Mouse (Mus musculus) brown adipose tissue, adult 24 weeks (tissue): Measurements from ENCODE around the gene Gpr179. TPM values are rescaled to one million over a fixed set of nuclear protein-coding genes. Genes with fewer than 3 reads are reported as not detected.
"Not testable (repeated sequence)": the region's sequence is repeated elsewhere in the genome, so short reads cannot be mapped to it uniquely, and the experiment has no call there.

ENCODE experiments used
- H3K27ac ChIP-seq: fragments of 200-500 bp; replicated peaks from 2 replicates; pipeline ENCODE4 v1.5.1; 2012; ENCODE audit warnings: low read depth, mild to moderate bottlenecking, low read length
- H3K4me1 ChIP-seq: fragments of 200-500 bp; 2 replicates; pipeline ENCODE4 v1.6.1; 2012; ENCODE audit warnings: low read length, mixed read lengths; ENCODE audit not compliant: control insufficient read depth, insufficient read depth, insufficient read length
- H3K4me3 ChIP-seq: fragments of 200-500 bp; 2 replicates; pipeline ENCODE4 v1.5.1; 2012; ENCODE audit warnings: low read depth, mild to moderate bottlenecking, low read length, moderate library complexity; ENCODE audit not compliant: insufficient read depth
- polyA plus RNA-seq: library from polyadenylated mRNA; stranded (reverse); fragments of >200 nt; gene quantifications from 2 replicates; pipeline ENCODE4 v1.2.4, GENCODE M21; 2012; ENCODE audit not compliant: missing spikeins, insufficient read depth, insufficient read length

Gpr179 gene
- polyA plus RNA-seq, 1 experiment = not detected

DNA sequence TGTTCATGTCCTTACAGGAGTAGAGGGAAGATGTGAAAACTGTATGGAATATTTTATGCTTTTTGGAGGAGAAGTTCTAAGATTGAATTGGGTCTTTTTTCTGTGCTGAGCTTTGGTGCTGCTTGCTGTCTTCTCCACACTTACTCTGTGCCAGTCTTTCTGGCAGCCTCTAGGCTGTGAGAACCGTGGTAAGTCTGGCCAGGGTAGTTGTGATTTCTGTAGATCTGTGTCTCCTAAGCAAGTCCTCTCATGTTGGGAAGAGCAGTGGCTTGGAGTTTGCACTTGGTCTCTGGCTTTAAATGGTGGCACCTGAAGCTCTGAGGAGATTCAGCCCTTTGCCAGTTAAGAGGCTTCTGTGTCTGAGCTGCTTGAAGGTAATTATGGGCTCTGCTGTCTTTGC lies 13.7 kb upstream of the Gpr179 start:
- H3K4me1 ChIP-seq = peaks cover 4% of the 10 kb centered on the region; the same call in 1 of the 2 replicates
- H3K4me3 ChIP-seq = no peak overlapping the region
- H3K27ac ChIP-seq = no peak overlapping the region

DNA sequence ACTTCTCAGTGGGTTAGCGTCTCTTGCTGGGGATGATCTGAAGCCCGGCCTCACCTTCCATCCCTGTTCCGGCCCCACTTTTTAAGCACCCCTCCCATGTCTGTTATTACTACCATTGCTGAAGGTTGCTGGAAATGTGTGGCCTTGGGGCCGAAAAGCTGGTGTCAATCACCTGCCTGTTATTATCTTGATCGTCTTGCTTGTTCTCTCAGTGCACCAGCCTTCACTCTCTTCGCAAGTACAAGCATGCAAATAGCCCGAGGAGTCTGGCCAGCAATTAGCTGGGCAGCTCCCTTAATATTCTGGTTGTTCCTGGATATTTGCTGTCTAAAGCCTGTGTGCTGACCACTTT lies 11.7 kb upstream of the Gpr179 start:
- Histone ChIP-seq H3K4me1 (peaks cover 4% of the 10 kb centered on the region; the same call in 1 of the 2 replicates), H3K4me3 (peak overlapping the region; percentile 100), H3K27ac (peak overlapping the region; percentile 30)

DNA sequence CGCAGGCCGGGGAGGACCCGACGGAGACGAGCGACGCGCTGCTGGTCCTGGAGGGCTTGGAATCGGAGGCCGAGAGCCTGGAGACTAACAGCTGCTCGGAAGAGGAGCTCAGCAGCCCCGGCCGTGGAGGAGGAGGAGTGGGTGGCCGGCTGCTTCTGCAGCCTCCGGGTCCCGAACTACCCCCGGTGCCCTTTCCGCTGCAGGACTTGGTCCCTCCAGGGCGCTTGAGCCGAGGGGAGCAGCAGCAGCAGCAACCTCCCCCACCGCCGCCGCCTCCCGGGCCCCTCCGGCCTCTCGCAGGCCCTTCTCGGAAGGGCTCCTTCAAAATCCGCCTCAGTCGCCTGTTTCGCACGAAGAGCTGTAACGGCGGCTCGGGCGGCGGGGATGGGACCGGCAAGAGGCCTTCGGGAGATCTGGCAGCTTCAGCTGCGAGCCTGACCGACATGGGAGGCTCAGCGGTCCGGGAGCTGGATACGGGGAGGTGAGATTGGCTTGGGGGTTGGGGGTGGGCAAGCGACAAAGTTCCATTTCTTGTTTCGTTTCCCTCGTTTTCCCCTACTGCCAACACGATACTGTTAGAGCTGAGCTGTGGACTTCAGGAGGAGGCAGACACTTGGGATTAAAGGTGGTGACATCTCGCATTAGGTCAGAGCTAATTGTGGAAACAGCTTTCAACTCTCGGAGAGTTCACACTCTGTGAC lies 11.2 kb upstream of the Gpr179 start:
- Histone ChIP-seq H3K4me1 (peaks cover 4% of the 10 kb centered on the region; the same call in 1 of the 2 replicates), H3K27ac (peak overlapping the region; percentile 30), H3K4me3 (peak overlapping the region; percentile 100)

DNA sequence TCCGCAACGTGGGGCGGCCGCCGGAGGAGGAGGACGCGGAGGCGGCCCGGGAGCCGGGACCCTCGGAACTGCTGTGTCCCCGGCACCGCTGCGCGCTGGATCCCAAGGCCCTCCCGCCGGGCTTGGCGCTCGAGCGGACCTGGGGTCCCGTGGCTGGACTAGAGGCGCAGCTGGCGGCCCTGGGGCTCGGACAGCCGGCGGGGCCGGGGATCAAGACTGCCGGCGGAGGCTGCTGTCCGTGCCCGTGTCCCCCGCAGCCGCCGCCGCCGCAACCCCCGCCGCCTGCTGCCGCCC lies 10.7 kb upstream of the Gpr179 start:
- peak overlapping the region; percentile 100 for H3K4me3 ChIP-seq
- H3K27ac ChIP-seq = no peak overlapping the region
- peaks cover 4% of the 10 kb centered on the region; the same call in 1 of the 2 replicates for H3K4me1 ChIP-seq

DNA sequence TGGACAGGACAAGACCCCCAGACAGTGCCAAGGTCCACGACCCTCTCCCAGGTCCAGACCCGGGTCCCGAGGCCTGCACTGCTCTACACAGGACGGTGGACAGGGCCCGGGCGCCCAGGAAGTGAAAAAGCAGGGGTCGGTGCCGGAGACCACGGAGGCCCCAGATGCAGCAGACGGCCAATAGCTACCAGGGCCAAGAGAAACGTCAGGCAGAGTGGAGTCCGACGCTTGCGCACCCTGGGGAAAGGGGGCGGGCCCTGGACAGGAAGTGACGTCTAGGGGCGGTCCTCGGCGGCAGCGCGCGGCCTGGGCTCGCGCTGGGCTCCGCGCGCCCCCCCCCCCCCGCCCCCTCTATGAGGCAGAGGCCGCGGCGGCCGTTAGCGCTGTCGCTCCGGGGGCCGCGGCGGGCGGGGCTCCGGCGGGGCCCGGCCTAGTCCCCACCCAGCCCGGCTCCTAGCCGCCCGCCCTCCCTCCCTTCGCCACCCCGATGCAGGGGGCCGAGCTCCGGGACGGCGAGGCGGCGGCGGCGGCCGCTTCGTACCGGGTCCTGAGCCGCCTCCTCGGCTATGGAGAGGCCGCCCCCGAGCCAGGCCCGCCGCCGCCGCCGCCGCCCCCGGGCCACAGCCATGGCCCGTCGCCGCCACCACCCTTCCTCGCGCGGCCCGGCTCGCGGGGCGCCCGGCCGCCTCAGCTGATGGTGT lies 10.2 kb upstream of the Gpr179 start, which contains the start of gene Socs7:
Socs7 (plus strand) TSS at position 604 of the 701 bp plus-strand sequence.
- Histone ChIP-seq H3K4me1 (peaks cover 4% of the 10 kb centered on the region; the same call in 1 of the 2 replicates), H3K27ac (peak within 1 kb of the TSS; percentile 68), H3K4me3 (peak within 1 kb of the TSS; percentile 100)

- not testable (repeated sequence) for H3K4me3 ChIP-seq, H3K27ac ChIP-seq, H3K4me1 ChIP-seq
Observed at GRCm38 (mm10) chr11:97357663-97358062, 5.8 kb upstream of the Gpr179 start.

DNA sequence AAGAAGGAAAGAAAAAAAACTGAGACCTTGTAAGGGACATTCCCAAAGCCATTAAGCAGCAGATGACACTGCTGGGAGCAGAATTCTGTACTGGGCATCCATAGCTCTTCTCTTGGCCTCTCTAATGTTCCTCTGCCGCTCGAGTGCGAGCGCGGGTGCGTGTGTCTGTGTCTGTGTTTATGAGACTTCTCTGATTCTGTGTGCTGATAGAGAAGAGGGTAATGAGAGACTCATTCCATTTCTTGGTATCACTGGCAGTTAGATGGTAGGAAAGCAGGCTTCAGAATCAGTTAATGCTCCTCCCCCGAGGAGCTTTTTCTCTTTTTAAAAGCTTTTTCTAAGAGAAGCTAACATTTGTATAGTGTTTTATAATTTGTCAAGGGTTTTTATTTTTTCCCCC lies 3.4 kb upstream of the Gpr179 start:
- Histone ChIP-seq H3K4me3 (no peak overlapping the region), H3K4me1 (peaks cover under 1% of the 10 kb centered on the region; the same call in 1 of the 2 replicates), H3K27ac (no peak overlapping the region)

DNA sequence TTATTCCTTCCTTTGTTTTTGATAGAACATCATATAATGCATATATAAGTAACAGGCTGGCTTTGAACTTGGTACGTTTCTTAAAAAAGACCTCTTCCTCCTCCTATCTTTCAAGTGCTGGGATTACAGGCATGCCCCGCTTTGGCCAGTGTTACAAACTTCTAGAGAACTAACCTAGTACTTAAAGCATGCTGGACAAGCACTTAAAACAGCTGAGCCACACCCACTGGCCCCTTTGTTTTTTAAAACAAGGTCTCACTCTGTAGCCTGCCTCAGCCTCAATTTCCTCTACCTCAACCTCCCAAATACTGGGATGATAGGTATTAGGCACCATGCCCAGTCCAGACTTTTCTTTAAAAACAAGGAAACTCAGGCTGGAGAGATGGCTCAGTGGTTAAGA lies 2.8 kb upstream of the Gpr179 start:
- H3K27ac ChIP-seq = no peak overlapping the region
- H3K4me1 ChIP-seq = peaks cover 2% of the 10 kb centered on the region; the same call in 1 of the 2 replicates
- H3K4me3 ChIP-seq = no peak overlapping the region

- Histone ChIP-seq H3K27ac (no peak overlapping the region), H3K4me3 (no peak overlapping the region), H3K4me1 (peaks cover 2% of the 10 kb centered on the region; the same call in 1 of the 2 replicates)
Observed at GRCm38 (mm10) chr11:97352935-97353597, 1.2 kb upstream of the Gpr179 start.

DNA sequence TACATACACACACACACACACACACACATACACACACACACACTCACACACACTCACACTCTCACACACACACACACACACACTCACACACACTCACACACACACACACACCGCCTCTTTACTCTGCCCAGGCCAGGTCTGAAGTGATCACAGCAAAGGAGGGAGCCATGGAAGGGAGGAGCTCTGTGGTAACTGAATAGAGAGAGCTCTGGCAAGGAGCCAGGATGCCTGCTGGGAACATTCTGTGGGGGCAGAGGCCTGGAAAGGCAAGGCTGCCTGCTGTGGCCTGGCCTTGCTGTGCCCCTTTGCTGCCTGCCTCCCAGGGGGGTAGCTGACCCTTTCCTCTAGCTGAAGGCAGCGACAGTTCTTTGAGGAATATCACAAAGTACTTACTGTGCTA lies 1.8 kb downstream of the Gpr179 start:
- H3K27ac ChIP-seq = no peak overlapping the region
- no peak overlapping the region for H3K4me3 ChIP-seq
- H3K4me1 ChIP-seq = peaks cover 2% of the 10 kb centered on the region; the same call in 1 of the 2 replicates

GRCm38 (mm10) chr11:97347291-97347690 lies 4.6 kb downstream of the Gpr179 start:
- Histone ChIP-seq H3K4me3 (no peak overlapping the region), H3K27ac (no peak overlapping the region), H3K4me1 (peaks cover 2% of the 10 kb centered on the region; the same call in 1 of the 2 replicates)

- H3K4me1 ChIP-seq = peaks cover 2% of the 10 kb centered on the region; the same call in 1 of the 2 replicates
- H3K27ac ChIP-seq = no peak overlapping the region
- no peak overlapping the region for H3K4me3 ChIP-seq
Observed at GRCm38 (mm10) chr11:97346383-97346782, 5.5 kb downstream of the Gpr179 start.

DNA sequence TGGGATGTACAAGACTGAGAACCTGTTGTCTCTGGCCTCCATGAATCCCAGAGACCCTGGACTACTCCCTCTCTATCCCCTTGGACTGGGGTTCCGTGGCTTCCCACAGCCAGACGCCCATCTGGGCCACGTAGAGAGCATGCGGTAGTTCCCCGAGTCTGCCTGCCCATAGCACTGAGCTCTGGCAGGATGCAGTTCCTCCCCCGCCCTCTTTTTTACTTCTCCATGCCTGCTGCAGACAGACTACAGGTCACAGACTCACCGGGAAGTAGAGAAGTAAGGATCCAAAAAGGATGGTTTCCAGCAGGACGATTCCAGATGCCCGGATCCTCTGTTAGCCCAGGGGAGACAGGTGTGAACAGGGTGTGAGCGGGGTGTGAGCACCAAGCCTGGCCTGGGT lies 6.4 kb downstream of the Gpr179 start:
- Histone ChIP-seq H3K4me1 (peaks cover 2% of the 10 kb centered on the region; the same call in 1 of the 2 replicates), H3K4me3 (no peak overlapping the region), H3K27ac (no peak overlapping the region)

- Histone ChIP-seq H3K4me1 (no peaks in the 10 kb centered on the region), H3K4me3 (0 out of 2 replicates have a peak overlapping the region, but pooled peaks have one; percentile 8), H3K27ac (no peak overlapping the region)
Observed at GRCm38 (mm10) chr11:97343619-97344018, 8.3 kb downstream of the Gpr179 start.

DNA sequence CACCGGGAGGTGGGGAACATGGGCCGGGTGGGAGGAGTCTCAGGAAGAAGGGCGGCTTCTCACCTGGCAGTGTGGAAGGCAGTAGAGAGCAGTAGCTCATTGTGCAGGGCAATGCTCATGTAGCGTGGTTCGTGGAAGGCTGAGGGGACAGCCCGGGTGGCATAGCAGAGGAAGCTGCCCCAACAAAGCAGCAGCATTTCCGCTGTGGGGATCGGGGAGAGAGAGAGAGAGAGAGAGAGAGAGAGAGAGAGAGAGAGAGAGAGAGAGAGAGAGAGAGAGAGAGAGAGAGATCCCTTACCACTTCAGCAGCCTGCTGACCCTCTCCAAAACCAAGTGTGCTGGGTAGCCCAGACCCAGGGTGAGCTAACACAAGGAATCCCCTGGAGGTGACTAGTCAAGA lies 8.7 kb downstream of the Gpr179 start:
- Histone ChIP-seq H3K27ac (no peak overlapping the region), H3K4me1 (no peaks in the 10 kb centered on the region), H3K4me3 (no peak overlapping the region)
